Mouse (Mus musculus): ENCODE measurements around the gene Fbxo21. TPM values are rescaled to one million over a fixed set of nuclear protein-coding genes. Genes with fewer than 3 reads are reported as not detected.

Fbxo21 gene
- polyA plus RNA-seq, 1 experiment from 2014 or later, result 183 TPM

GRCm38 (mm10) chr5:118036888-118037797 is 60.6 kb downstream of the Fbxo21 start:
- H3K4me1 ChIP-seq, result peaks cover 21% of the 10 kb centered on the region
- no peaks in the 10 kb centered on the region for H3K27me3 ChIP-seq (replicated peaks)
- H3K9me3 ChIP-seq, result no peaks in the 10 kb centered on the region
- peak overlapping the region; percentile 1; the same call in 1 of the 2 replicates for H3K4me2 ChIP-seq
- WGBS, result 46% methylated on average over 25 of the region's 25 CpGs
- H3K4me3 ChIP-seq, result no peak overlapping the region
- H3K9ac ChIP-seq, result no peak overlapping the region
- peak overlapping the region; percentile 56 for H3K27ac ChIP-seq
- peak; percentile 17; the same call in 1 of the 2 replicates for ATAC-seq (replicated peaks)
- H3K36me3 ChIP-seq (replicated peaks), result no peaks in the 10 kb centered on the region

GRCm38 (mm10) chr5:118037798-118038484 is 61.4 kb downstream of the Fbxo21 start:
- Histone ChIP-seq H3K4me3 (no peak overlapping the region), H3K4me2 (peak overlapping the region; percentile 1; the same call in 1 of the 2 replicates), H3K4me1 (peaks cover 21% of the 10 kb centered on the region), H3K36me3 (replicated peaks) (no peaks in the 10 kb centered on the region), H3K9ac (no peak overlapping the region), H3K9me3 (no peaks in the 10 kb centered on the region), H3K27me3 (replicated peaks) (no peaks in the 10 kb centered on the region), H3K27ac (peak overlapping the region; percentile 56; the same call in 1 of the 2 replicates)
- 10% methylated on average over 10 of the region's 10 CpGs for WGBS
- ATAC-seq (replicated peaks), result peak; percentile 80

GRCm38 (mm10) chr5:118039241-118039668 is 62.7 kb downstream of the Fbxo21 start:
- 17% methylated on average over 12 of the region's 12 CpGs for WGBS
- H3K27ac ChIP-seq, result 0 out of 2 replicates have a peak overlapping the region, but pooled peaks have one; percentile 12
- no peak overlapping the region for H3K4me3 ChIP-seq
- peaks cover 21% of the 10 kb centered on the region for H3K4me1 ChIP-seq
- no peak overlapping the region for H3K4me2 ChIP-seq
- no peaks in the 10 kb centered on the region for H3K9me3 ChIP-seq
- no peak overlapping the region for H3K9ac ChIP-seq
- ATAC-seq (replicated peaks), result no peak
- H3K36me3 ChIP-seq (replicated peaks), result no peaks in the 10 kb centered on the region
- no peaks in the 10 kb centered on the region for H3K27me3 ChIP-seq (replicated peaks)

DNA sequence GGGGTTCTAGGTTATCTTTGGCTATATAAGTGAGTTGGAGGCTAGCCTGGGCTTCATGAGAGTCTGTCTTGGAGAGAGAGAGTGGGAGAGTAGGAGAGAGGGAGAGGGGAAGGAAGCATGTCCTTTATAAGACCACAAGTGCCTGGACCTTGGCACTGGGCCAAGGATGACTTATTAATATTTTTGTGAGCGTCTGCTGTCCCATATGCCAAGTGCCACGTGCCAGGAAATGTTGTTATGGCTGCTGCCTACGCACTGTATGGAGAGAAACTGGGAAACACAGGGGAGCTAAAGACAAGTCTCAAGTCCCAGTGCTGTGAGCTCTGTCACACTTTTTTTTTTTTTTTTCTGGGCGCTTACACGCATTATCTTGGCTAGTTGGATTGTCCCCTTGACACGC is 66.1 kb downstream of the Fbxo21 start:
- H3K9ac ChIP-seq, result no peak overlapping the region
- no peak overlapping the region for H3K27ac ChIP-seq
- no peaks in the 10 kb centered on the region for H3K9me3 ChIP-seq
- no peaks in the 10 kb centered on the region for H3K27me3 ChIP-seq (replicated peaks)
- no peak for ATAC-seq (replicated peaks)
- 91% methylated on average over 6 of the region's 6 CpGs for WGBS
- peaks cover 13% of the 10 kb centered on the region for H3K4me1 ChIP-seq
- no peak overlapping the region for H3K4me2 ChIP-seq
- no peak overlapping the region for H3K4me3 ChIP-seq
- no peaks in the 10 kb centered on the region for H3K36me3 ChIP-seq (replicated peaks)

GRCm38 (mm10) chr5:118043761-118044160 is 67.2 kb downstream of the Fbxo21 start:
- no peak for ATAC-seq (replicated peaks)
- no peak overlapping the region for H3K9ac ChIP-seq
- H3K27ac ChIP-seq, result no peak overlapping the region
- no peaks in the 10 kb centered on the region for H3K27me3 ChIP-seq (replicated peaks)
- H3K4me1 ChIP-seq, result peaks cover 6% of the 10 kb centered on the region
- 85% methylated on average over 4 of the region's 4 CpGs for WGBS
- H3K4me2 ChIP-seq, result no peak overlapping the region
- no peak overlapping the region for H3K4me3 ChIP-seq
- H3K9me3 ChIP-seq, result no peaks in the 10 kb centered on the region
- H3K36me3 ChIP-seq (replicated peaks), result no peaks in the 10 kb centered on the region

DNA sequence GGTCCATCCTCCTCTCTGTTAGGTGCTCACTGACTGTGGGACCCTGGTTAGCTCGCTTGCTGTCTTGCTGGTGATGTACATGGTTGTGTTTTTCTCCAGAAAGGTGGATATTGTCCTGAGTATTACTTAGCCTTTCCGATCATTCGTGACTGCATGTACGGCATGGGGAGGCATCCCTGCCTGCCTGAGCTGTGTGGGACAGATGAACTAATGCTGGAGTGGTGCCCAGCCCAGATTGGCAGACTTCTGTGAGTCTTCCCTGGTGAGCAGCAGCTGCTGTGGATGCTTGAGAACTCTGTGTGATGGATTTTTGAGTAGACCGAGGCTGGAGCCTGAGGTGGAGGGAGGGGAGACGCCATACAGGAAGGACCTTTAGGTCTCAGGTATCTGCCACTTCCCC is 68.4 kb downstream of the Fbxo21 start:
- H3K27ac ChIP-seq, result no peak overlapping the region
- H3K4me1 ChIP-seq, result no peaks in the 10 kb centered on the region
- no peak overlapping the region for H3K4me3 ChIP-seq
- 89% methylated on average over 6 of the region's 6 CpGs for WGBS
- no peak for ATAC-seq (replicated peaks)
- H3K4me2 ChIP-seq, result no peak overlapping the region
- no peaks in the 10 kb centered on the region for H3K9me3 ChIP-seq
- H3K36me3 ChIP-seq (replicated peaks), result no peaks in the 10 kb centered on the region
- no peaks in the 10 kb centered on the region for H3K27me3 ChIP-seq (replicated peaks)
- no peak overlapping the region for H3K9ac ChIP-seq

- no peak for ATAC-seq (replicated peaks)
These were observed 68.9 kb downstream of the Fbxo21 start for GRCm38 (mm10) chr5:118045385-118045784.

GRCm38 (mm10) chr5:118047091-118047757 is 70.7 kb downstream of the Fbxo21 start:
- H3K9me3 ChIP-seq, result no peaks in the 10 kb centered on the region
- ATAC-seq (replicated peaks), result no peak
- H3K4me3 ChIP-seq, result no peak overlapping the region
- H3K4me1 ChIP-seq, result no peaks in the 10 kb centered on the region
- no peak overlapping the region for H3K4me2 ChIP-seq
- H3K9ac ChIP-seq, result no peak overlapping the region
- H3K36me3 ChIP-seq (replicated peaks), result no peaks in the 10 kb centered on the region
- WGBS, result 89% methylated on average over 14 of the region's 14 CpGs
- no peak overlapping the region for H3K27ac ChIP-seq
- H3K27me3 ChIP-seq (replicated peaks), result no peaks in the 10 kb centered on the region

More at GRCm38 (mm10) chr5:118045385-118045784, 68.9 kb downstream of the Fbxo21 start:
- Histone ChIP-seq H3K36me3 (replicated peaks) (no peaks in the 10 kb centered on the region), H3K4me3 (no peak overlapping the region), H3K27me3 (replicated peaks) (no peaks in the 10 kb centered on the region), H3K9ac (no peak overlapping the region), H3K9me3 (no peaks in the 10 kb centered on the region), H3K27ac (no peak overlapping the region), H3K4me2 (no peak overlapping the region), H3K4me1 (no peaks in the 10 kb centered on the region)
- WGBS, result 95% methylated on average over 9 of the region's 9 CpGs

DNA sequence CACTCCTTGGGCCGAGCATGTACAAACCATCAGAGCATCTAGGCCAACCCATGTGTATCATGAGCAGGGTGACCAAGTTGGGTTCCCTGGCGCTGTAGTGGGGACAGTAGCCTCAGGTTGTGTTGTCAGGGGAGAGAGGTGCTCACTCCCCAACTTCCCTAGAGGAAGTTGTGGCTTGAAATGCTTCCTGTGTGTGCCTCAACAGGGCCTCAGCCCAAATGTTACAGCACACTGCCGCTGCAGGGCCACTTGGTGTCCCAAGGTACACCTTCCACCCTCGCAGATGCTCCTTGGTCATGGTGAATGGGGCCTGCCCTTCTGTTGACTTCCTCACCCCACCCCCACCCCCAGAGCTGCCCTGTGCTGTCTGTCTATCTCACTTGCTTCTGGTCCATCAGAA is 71.9 kb downstream of the Fbxo21 start:
- H3K4me1 ChIP-seq, result no peaks in the 10 kb centered on the region
- ATAC-seq (replicated peaks), result no peak
- H3K27ac ChIP-seq, result no peak overlapping the region
- WGBS, result 84% methylated on average over 4 of the region's 4 CpGs
- H3K9ac ChIP-seq, result no peak overlapping the region
- H3K4me3 ChIP-seq, result no peak overlapping the region
- H3K9me3 ChIP-seq, result no peaks in the 10 kb centered on the region
- H3K27me3 ChIP-seq (replicated peaks), result no peaks in the 10 kb centered on the region
- no peak overlapping the region for H3K4me2 ChIP-seq
- H3K36me3 ChIP-seq (replicated peaks), result no peaks in the 10 kb centered on the region

DNA sequence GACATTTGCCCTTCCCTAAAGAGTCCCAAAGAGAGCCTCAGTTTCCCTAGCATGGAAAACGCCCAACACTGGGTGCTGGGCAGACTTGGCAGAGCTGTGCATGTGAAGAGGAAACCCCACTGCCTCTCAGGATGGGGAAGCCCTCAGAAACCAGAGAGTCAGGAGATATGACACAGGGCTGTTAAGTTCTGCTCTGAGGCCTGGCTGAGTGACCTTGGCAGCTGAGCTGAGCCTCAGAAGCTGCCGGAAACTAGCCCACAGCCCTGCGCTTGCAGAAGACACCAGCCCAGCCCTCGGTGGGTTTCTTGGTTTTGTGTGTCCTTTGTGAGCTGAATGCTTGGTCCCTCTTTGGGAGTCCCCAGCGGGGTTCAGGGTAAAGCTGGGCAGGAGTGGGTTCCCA is 72.4 kb downstream of the Fbxo21 start:
- 84% methylated on average over 5 of the region's 5 CpGs for WGBS
- H3K9me3 ChIP-seq, result no peaks in the 10 kb centered on the region
- ATAC-seq (replicated peaks), result no peak
- no peak overlapping the region for H3K27ac ChIP-seq
- H3K4me2 ChIP-seq, result no peak overlapping the region
- no peaks in the 10 kb centered on the region for H3K36me3 ChIP-seq (replicated peaks)
- no peaks in the 10 kb centered on the region for H3K27me3 ChIP-seq (replicated peaks)
- H3K4me3 ChIP-seq, result no peak overlapping the region
- no peaks in the 10 kb centered on the region for H3K4me1 ChIP-seq
- no peak overlapping the region for H3K9ac ChIP-seq

- WGBS, result 82% methylated on average over 4 of the region's 4 CpGs
- H3K9ac ChIP-seq, result no peak overlapping the region
- no peak overlapping the region for H3K4me3 ChIP-seq
- no peaks in the 10 kb centered on the region for H3K4me1 ChIP-seq
- no peaks in the 10 kb centered on the region for H3K36me3 ChIP-seq (replicated peaks)
- no peak for ATAC-seq (replicated peaks)
- no peaks in the 10 kb centered on the region for H3K9me3 ChIP-seq
- H3K4me2 ChIP-seq, result no peak overlapping the region
- no peaks in the 10 kb centered on the region for H3K27me3 ChIP-seq (replicated peaks)
- H3K27ac ChIP-seq, result no peak overlapping the region
These were observed 74.2 kb downstream of the Fbxo21 start for GRCm38 (mm10) chr5:118050743-118051142.

All from midbrain, embryonic 15.5 days (tissue).